Mouse (Mus musculus): ENCODE data around the gene Pdilt. TPM values are rescaled to one million over a fixed set of nuclear protein-coding genes. Genes with fewer than 3 reads are reported as not detected.

Pdilt gene
- polyA plus RNA-seq, 1 experiment from 2014 or later: 0.45 TPM

GRCm38 (mm10) chr7:119479256-119479655, 44.0 kb downstream of the Pdilt start, which contains the start of gene Umod:
Gene Umod (minus strand): TSS chr7:119479282.
- DNase-seq (ENCODE audit: low spot score) (no peak), ATAC-seq (ENCODE audit: insufficient read depth, low FRiP score, low TSS enrichment) (no peak)
- H3K4me1 ChIP-seq (ENCODE audit: control insufficient read depth, insufficient read depth, low read length): no peaks in the 10 kb centered on the region
- H3K9ac ChIP-seq (ENCODE audit: low read length): no peak within 1 kb of the TSS
- no peaks in the 10 kb centered on the region for H3K9me3 ChIP-seq (ENCODE audit: control insufficient read depth, low read length)
- H3K27ac ChIP-seq (ENCODE audit: low read depth, low read length): no peak within 1 kb of the TSS
- no peak within 1 kb of the TSS for H3K4me3 ChIP-seq (ENCODE audit: low read depth, low read length)
- H3K36me3 ChIP-seq (ENCODE audit: control insufficient read depth, insufficient read depth, low read length): no peaks in the 10 kb centered on the region
- H3K4me2 ChIP-seq (ENCODE audit: low read depth): no peak within 1 kb of the TSS
- no peaks in the 10 kb centered on the region for H3K27me3 ChIP-seq (ENCODE audit: control insufficient read depth, insufficient read depth, low read length)

DNA sequence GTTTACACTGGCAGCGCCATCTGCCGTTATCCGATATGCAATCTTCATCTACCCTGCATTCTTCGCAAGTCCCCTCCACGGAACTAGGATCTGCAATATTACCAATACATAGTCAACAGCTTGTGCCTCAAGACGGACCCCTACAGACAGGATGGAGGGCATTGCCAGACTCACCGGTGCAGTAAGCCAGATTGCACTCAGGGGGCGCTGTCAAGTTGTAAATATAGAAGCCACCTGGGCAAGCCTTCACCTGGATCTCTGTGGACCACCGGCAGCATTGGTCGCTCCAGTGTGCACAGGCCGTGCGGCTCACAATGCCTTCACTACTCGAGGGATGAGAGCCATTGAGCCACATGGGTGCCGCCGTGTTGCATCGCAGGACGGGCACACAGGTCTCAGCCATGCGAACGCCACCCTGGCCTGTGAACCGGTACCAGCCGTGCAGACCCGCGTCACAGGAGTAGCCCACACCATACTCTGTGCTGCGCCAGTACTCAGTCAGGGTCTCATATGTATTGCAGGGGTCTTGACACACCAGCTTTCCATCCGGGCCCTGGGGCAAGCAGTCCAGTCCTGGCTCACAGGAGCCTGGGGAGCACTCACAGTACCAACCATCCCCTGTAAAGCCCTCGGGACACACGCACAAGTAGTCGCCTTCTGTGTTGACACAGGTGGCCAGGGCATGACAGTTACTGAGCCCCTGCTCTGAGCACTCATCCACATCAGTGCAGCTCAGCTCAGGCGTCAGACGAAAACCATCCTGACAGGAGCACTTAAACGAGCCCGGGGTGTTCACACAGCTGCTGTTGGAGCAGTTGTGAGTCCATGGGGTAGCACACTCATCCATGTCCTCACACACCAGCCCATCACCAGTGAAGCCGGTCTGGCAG, 46.5 kb downstream of the Pdilt start:
- Histone ChIP-seq H3K4me2 (ENCODE audit: low read depth) (no peak overlapping the region), H3K27me3 (ENCODE audit: control insufficient read depth, insufficient read depth, low read length) (no peaks in the 10 kb centered on the region), H3K9ac (ENCODE audit: low read length) (no peak overlapping the region), H3K4me1 (ENCODE audit: control insufficient read depth, insufficient read depth, low read length) (no peaks in the 10 kb centered on the region), H3K27ac (ENCODE audit: low read depth, low read length) (no peak overlapping the region), H3K36me3 (ENCODE audit: control insufficient read depth, insufficient read depth, low read length) (no peaks in the 10 kb centered on the region), H3K9me3 (ENCODE audit: control insufficient read depth, low read length) (no peaks in the 10 kb centered on the region), H3K4me3 (ENCODE audit: low read depth, low read length) (no peak overlapping the region)
- WGBS: 74% methylated on average over 33 of the region's 33 CpGs
- ATAC-seq (ENCODE audit: insufficient read depth, low FRiP score, low TSS enrichment): no peak
- DNase-seq (ENCODE audit: low spot score): no peak

DNA sequence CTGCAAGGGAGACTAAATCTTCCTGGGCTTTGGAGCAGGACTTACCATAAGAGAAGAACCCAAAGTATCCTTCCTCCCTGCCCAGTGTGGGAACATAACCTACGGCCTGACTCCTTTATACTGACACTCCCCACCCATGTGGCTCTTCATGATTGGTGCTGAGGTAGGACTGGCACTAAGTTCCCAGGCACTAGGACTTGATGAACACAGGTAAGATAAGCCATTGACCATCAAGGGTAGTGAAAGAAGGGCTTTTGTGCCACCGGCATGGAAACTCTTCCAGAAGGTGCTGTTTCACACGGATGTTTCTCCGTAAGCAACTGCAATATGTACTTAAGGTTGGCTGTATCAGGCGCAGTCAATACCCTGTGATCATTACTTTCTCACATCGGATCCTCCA, 64.1 kb downstream of the Pdilt start, which contains the start of gene Gp2:
Gp2 (minus strand) TSS at position 101 of the 400 bp plus-strand sequence.
- H3K9me3 ChIP-seq (ENCODE audit: control insufficient read depth, low read length): no peaks in the 10 kb centered on the region
- H3K4me1 ChIP-seq (ENCODE audit: control insufficient read depth, insufficient read depth, low read length): no peaks in the 10 kb centered on the region
- WGBS: 89% methylated on average over 6 of the region's 6 CpGs
- H3K4me2 ChIP-seq (ENCODE audit: low read depth): no peak within 1 kb of the TSS
- no peak within 1 kb of the TSS for H3K27ac ChIP-seq (ENCODE audit: low read depth, low read length)
- DNase-seq (ENCODE audit: low spot score) (no peak), ATAC-seq (ENCODE audit: insufficient read depth, low FRiP score, low TSS enrichment) (no peak)
- H3K4me3 ChIP-seq (ENCODE audit: low read depth, low read length): no peak within 1 kb of the TSS
- H3K9ac ChIP-seq (ENCODE audit: low read length): no peak within 1 kb of the TSS
- H3K36me3 ChIP-seq (ENCODE audit: control insufficient read depth, insufficient read depth, low read length): no peaks in the 10 kb centered on the region
- no peaks in the 10 kb centered on the region for H3K27me3 ChIP-seq (ENCODE audit: control insufficient read depth, insufficient read depth, low read length)

DNA sequence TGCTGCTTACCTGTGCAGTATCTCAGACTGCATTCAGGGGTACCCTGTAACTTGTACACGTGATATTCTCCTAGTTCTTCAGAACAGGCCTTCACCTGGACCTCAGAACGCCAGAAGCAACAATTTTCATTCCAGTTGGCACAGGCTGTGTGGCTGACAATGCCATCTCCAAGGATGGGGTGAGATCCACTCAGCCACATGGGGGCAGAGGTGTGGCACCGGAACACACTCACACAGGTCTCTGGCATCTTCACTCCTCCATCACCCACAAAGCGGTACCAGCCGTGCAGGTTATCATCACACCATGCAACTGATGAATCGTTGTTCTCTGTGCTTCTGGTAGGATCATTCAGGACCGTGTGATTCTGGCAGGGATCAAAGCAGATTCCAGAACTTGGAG, 69.1 kb downstream of the Pdilt start:
- no peaks in the 10 kb centered on the region for H3K4me1 ChIP-seq (ENCODE audit: control insufficient read depth, insufficient read depth, low read length)
- H3K27ac ChIP-seq (ENCODE audit: low read depth, low read length): no peak overlapping the region
- H3K36me3 ChIP-seq (ENCODE audit: control insufficient read depth, insufficient read depth, low read length): no peaks in the 10 kb centered on the region
- no peak overlapping the region for H3K9ac ChIP-seq (ENCODE audit: low read length)
- H3K9me3 ChIP-seq (ENCODE audit: control insufficient read depth, low read length): no peaks in the 10 kb centered on the region
- WGBS: 78% methylated on average over 7 of the region's 7 CpGs
- H3K27me3 ChIP-seq (ENCODE audit: control insufficient read depth, insufficient read depth, low read length): no peaks in the 10 kb centered on the region
- no peak overlapping the region for H3K4me3 ChIP-seq (ENCODE audit: low read depth, low read length)
- no peak overlapping the region for H3K4me2 ChIP-seq (ENCODE audit: low read depth)
- DNase-seq (ENCODE audit: low spot score) (no peak), ATAC-seq (ENCODE audit: insufficient read depth, low FRiP score, low TSS enrichment) (no peak)

DNA sequence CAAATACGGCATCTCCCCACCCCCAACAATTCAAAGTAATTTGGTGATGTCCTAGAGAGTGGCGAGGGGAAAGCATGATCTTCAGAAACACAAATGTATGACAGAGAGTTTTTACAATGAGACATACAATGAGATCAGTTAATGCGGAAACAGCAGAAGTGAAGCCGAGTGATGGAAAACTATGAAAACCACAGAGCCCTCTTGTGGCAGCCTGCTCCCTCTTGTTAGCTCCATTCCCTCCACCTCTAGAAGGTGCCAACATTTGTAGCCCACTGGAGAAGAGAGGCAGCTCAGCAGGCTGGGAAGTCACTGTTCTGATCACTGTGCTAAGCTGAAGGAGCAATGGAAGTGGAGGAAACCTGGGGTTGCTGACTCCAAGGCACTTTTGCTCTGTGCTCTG, 79.4 kb downstream of the Pdilt start:
- Histone ChIP-seq H3K4me2 (ENCODE audit: low read depth) (no peak overlapping the region), H3K9ac (ENCODE audit: low read length) (no peak overlapping the region), H3K36me3 (ENCODE audit: control insufficient read depth, insufficient read depth, low read length) (no peaks in the 10 kb centered on the region), H3K9me3 (ENCODE audit: control insufficient read depth, low read length) (no peaks in the 10 kb centered on the region), H3K27ac (ENCODE audit: low read depth, low read length) (no peak overlapping the region), H3K27me3 (ENCODE audit: control insufficient read depth, insufficient read depth, low read length) (no peaks in the 10 kb centered on the region), H3K4me3 (ENCODE audit: low read depth, low read length) (no peak overlapping the region), H3K4me1 (ENCODE audit: control insufficient read depth, insufficient read depth, low read length) (no peaks in the 10 kb centered on the region)
- ATAC-seq (ENCODE audit: insufficient read depth, low FRiP score, low TSS enrichment): no peak
- 74% methylated on average over 4 of the region's 4 CpGs for WGBS
- no peak for DNase-seq (ENCODE audit: low spot score)

- H3K4me2 ChIP-seq (ENCODE audit: low read depth): no peak overlapping the region
- H3K4me3 ChIP-seq (ENCODE audit: low read depth, low read length): no peak overlapping the region
- no peak overlapping the region for H3K9ac ChIP-seq (ENCODE audit: low read length)
- H3K27me3 ChIP-seq (ENCODE audit: control insufficient read depth, insufficient read depth, low read length): no peaks in the 10 kb centered on the region
- no peak overlapping the region for H3K27ac ChIP-seq (ENCODE audit: low read depth, low read length)
- no peaks in the 10 kb centered on the region for H3K4me1 ChIP-seq (ENCODE audit: control insufficient read depth, insufficient read depth, low read length)
- H3K9me3 ChIP-seq (ENCODE audit: control insufficient read depth, low read length): no peaks in the 10 kb centered on the region
- ATAC-seq (ENCODE audit: insufficient read depth, low FRiP score, low TSS enrichment) (no peak), DNase-seq (ENCODE audit: low spot score) (no peak)
- no peaks in the 10 kb centered on the region for H3K36me3 ChIP-seq (ENCODE audit: control insufficient read depth, insufficient read depth, low read length)
- 71% methylated on average over 1 of the region's 1 CpGs for WGBS
Measured at GRCm38 (mm10) chr7:119441938-119442337, 81.4 kb downstream of the Pdilt start.

Other genes with a start within 250 kb of the Pdilt start
- not detected in 2 replicates for gene Gp2, start 64.2 kb downstream of the Pdilt start, polyA plus RNA-seq (2014; fragmentation: Nextera tagmentation; extraction: Ambion mirVana)
- not detected in 2 replicates for gene Umod, start 44.2 kb downstream of the Pdilt start, polyA plus RNA-seq (2014; fragmentation: Nextera tagmentation; extraction: Ambion mirVana)
- not detected in 2 replicates for gene Acsm5, start 4.0 kb downstream of the Pdilt start, polyA plus RNA-seq (2014; fragmentation: Nextera tagmentation; extraction: Ambion mirVana)
- gene Acsm2, start 30.9 kb upstream of the Pdilt start, polyA plus RNA-seq (2014; fragmentation: Nextera tagmentation; extraction: Ambion mirVana): not detected in 2 replicates
- gene Acsm1, start 83.5 kb upstream of the Pdilt start, polyA plus RNA-seq (2014; fragmentation: Nextera tagmentation; extraction: Ambion mirVana): not detected in 2 replicates
- not detected in 2 replicates for gene Acsm4, start 166.5 kb upstream of the Pdilt start, polyA plus RNA-seq (2014; fragmentation: Nextera tagmentation; extraction: Ambion mirVana)
- gene Thumpd1, start 197.3 kb upstream of the Pdilt start, polyA plus RNA-seq (2014; fragmentation: Nextera tagmentation; extraction: Ambion mirVana): 98.9 and 106 TPM in 2 replicates
- 0.08 and 0.37 TPM in 2 replicates for gene Acsm3, start 237.4 kb upstream of the Pdilt start, polyA plus RNA-seq (2014; fragmentation: Nextera tagmentation; extraction: Ambion mirVana)